Mouse (Mus musculus) T-cell, adult 2 months (primary cell): ENCODE data around the gene U2af2.
"Not testable (repeated sequence)": the region's sequence is repeated elsewhere in the genome, so short reads cannot be mapped to it uniquely, and the experiment has no call there.

ENCODE experiments used
- DNase-seq: peaks from one replicate; pipeline ENCODE4 v3.0.0; 2022; ENCODE audit warnings: low spot score

The U2af2 gene

GRCm38 (mm10) chr7:5061774-5062359 is at the start of gene U2af2:
Gene U2af2, plus strand, starts transcription at chr7:5062143.
- peak; percentile 94 for DNase-seq

DNA sequence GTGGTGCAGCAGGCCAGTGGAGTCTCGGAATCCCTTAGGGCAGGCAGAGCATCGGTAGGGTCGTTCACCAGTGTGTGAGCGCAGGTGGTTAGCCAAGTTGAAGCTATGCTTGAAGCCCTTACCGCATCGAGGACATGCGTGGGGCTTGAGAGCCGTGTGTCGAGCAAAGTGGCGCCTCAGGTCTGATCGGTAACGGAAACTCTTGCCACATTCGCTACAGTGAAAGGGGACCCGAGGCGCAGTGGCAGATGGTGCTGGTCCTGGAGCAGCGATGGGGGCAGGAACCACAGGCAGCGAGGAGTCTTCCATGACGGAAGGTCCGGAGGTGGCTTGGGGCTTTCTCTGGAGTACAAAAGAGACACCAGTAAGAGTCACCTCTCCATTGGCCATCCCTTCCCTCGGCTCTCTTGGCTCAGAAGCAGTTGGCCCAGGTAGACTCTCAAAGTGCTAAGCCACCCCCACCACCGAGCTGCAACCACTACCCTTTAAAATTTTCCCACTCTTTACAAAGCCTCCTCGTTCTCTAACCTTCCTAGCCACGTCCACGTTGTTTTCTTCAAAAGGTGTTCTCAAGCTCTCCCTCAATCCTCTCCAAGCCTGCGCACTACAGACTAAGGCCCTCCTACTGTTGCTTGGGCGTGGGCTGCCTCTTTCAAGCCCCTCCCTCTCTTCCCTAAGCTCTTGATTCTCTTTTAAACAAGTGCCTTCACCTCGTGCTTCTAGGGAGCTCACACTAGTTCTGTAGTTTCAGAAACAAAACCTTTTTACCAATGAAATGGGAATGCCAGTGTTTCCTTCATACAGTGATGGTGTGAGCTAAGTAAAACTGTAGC is 49.0 kb upstream of the U2af2 start:
- DNase-seq: no peak

DNA sequence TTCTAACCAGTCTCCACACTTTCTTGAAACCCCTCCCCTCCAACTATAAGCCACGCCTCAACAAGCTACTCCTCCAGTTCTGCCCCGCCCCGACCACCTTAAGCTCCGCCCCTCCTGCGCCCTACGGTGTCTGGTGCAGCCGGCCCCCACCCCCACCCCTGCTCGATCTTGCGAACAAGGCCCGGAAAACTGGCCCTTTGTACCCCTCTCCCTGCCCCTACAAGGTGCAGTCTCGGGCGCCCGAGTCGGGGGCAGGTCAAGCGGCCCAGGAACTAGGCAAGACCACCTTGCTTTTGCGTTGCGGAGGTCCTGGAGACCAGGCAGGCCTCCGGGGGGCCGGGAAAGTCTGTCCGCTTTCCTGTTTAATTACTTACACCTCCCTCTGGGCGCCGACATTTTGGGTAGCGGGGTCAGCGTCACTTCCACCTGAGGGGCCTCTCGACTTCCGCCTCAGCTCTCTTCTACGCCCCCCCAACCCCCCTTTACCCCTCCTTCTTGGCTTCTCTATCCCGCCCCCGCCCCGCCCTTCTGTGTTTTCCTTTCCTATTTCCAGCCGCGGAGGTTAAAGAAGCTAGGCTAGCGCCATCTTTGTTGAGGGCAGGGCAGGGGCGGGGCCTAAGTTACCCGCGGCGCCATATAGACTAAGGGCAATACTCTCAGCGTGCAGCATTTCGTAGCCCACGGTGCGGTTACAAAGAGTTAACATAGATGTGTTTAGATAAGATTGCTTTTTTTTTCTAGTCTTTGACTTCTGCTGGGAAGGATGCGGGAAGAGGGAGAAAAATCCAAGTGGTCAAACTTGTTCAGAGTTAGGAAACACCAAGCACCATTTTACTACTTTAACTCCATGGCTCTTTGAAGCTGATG is 47.5 kb upstream of the U2af2 start, which contains the start of the genes Zfp524 and Fiz1:
Gene Zfp524 (plus strand): TSS at position 165 of the 867 bp plus-strand sequence.
Gene Fiz1 (minus strand): TSS at position 447 of the 867 bp plus-strand sequence.
- peak; percentile 96 for DNase-seq

DNA sequence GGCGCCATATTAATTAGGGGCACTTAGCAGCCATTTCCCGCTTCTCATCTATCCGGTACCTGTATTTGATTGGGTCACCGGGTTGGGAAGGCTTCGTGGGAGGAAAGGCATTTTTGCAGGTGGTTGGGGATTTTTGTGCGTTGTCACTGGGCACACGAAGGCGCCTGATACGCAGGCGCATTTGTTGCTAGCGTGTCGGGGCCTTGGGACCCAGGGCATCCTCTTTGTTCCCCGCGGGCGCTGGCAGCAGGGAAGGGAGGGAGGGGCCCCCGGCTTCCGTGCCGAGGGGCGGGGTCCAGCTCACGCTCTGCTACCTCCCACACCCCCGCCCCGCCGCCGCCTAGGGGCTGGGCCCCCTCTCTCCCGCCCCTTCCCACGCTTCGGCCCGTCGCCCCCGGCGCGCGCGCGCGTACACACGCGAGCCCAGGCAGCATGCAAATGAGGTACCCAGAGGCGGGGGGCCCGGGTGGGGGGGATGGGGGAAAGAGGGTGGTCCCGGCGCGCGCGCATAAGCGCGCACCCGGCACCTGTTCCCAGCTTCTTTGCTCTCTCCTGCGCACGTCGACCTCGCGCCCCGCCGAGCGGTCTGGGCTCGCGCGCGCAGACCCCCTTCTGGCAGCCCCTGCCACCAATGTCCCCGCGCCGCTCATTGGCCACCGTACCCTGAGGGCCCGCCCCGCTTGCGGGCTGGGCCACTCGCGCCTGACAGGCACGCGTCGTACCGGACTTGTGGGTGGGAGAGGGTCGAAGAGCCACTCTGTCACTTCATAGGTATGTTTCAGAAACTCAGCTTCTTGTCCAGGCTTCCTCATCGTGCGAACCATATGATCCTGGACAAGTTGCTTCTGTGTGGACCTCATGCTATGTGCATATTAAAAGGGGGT is 46.6 kb upstream of the U2af2 start, which contains the start of gene Gm44973:
Gene Gm44973 (plus strand): TSS at position 379 of the 884 bp plus-strand sequence.
- peak; percentile 91 for DNase-seq

DNA sequence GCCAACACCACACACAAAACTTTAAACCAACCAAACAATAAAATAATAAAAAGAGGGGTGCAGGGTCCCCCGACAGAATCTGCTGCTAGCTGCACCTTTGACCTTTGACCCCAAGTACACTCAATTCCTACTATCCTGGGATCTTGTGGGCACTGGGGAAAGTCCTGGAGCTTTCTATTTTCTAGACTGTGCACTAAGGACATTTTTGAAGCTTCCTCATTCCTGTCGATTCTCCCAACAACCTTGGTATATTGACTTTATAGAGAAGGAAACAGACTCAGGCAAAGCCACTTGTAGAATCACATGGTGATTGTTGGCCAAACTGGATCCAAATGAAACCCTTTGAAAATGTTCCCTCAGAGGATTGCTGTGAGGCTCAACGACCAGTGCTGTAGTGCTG is 45.9 kb upstream of the U2af2 start:
- DNase-seq: no peak

GRCm38 (mm10) chr7:5016920-5017319 is 45.0 kb upstream of the U2af2 start:
- DNase-seq: no peak

GRCm38 (mm10) chr7:5017352-5017751 is 44.6 kb upstream of the U2af2 start:
- DNase-seq: peak; percentile 28

DNA sequence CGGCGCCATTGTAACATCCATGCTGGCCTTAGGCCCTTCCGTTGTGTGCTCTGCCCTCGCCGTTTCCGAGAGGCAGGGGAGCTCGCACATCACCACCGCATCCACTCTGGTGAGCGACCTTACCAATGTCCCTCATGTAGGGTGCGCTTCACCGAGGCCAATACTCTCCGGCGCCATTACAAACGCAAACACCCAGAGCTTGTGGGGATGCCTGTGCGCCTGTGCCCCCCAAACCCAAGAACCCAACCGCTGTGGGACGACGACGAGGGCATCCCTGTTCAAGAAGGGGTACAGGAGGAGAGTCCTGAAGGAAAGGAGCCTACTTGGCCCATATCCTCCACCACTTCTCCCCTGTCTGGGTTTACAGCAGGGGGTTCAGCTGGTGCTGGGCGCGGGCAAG is 44.0 kb upstream of the U2af2 start:
- no peak for DNase-seq

DNA sequence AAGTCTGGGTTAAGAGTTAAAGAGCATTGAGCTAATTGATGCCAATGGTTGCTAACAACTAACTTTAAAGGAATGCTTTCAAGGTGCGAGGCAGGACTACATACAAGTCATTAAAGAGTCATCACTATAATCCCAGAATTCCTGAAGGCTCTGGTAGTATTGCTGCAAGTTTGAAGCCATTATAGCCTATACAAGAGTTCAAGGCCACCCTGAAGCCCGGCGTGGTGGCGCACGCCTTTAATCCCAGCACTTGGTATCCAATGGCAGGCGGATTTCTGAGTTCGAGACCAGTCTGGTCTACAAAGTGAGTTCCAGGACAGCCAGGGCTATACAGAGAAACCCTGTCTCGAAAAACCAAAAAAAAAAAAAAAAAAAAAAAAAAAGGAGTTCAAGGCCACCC is 42.4 kb upstream of the U2af2 start:
- not testable (repeated sequence) for DNase-seq

- DNase-seq: peak; percentile 99
These were observed 41.8 kb upstream of the U2af2 start, which contains the start of the genes Zfp865 and Ccdc106 for GRCm38 (mm10) chr7:5020000-5020681. Gene Zfp865, plus strand, starts transcription at chr7:5020376. Gene Ccdc106, plus strand, starts transcription at chr7:5020553.

DNA sequence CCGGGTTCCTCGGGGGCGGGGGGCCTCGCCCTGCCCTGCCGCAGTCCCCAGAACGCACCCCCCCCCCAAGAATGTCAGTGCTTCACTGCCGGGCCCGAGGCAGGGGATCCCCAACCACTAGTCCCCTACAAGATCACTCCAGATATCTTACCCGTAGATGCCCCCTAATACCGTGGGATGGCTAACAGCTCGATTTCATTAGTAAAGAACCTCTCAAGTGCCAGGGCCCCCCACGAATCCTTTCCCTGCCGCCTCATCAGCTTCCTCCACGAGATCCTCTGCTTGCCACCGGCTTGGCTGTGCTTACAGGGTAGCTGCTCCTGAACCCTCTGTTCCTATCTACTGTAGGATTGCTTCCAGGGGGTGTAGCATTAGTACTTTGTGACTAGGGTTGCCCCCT is 41.3 kb upstream of the U2af2 start:
- no peak for DNase-seq

GRCm38 (mm10) chr7:5021197-5021596 is 40.7 kb upstream of the U2af2 start:
- DNase-seq: no peak

DNA sequence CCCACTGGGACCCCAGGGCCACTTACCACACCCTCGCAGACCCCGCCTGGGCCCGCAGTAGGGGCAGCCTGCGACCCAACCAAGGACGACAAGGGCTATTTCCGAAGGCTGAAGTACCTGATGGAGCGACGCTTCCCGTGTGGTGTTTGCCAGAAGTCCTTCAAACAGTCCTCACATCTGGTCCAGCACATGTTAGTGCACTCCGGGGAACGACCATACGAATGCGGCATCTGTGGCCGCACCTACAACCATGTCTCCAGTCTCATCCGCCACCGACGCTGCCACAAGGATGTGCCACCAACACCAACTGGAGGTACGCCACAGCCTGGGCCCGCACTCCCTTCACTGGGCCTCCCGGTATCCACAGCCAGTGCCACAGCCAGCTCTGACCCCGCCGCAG is 32.4 kb upstream of the U2af2 start:
- no peak for DNase-seq

- no peak for DNase-seq
These were observed 32.0 kb upstream of the U2af2 start for GRCm38 (mm10) chr7:5029946-5030345.

DNA sequence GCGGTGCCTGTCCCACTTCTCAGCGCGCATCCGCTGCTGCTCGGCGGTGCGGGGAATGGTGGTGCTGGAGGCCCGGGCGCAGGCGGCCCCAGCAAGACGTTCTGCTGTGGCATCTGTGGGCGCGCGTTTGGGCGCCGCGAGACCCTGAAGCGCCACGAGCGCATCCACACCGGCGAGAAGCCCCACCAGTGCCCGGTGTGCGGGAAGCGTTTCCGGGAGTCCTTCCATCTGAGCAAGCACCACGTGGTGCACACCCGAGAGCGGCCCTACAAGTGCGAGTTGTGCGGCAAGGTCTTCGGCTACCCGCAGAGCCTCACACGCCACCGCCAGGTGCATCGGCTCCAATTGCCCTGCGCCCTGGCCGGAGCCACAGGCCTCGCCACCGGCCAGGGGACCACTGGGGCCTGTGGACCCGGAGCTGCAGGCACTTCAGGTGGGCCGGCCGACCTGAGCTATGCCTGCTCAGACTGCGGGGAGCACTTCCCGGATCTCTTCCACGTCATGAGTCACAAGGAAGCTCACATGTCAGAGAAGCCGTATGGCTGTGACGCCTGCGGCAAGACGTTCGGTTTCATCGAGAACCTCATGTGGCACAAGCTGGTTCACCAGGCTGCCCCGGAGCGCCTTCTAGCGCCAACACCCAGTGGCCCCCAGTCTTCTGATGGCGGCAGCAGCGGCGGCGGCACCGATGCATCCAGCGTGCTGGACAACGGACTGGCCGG is 31.2 kb upstream of the U2af2 start:
- DNase-seq: no peak

- no peak for DNase-seq
These were observed 30.4 kb upstream of the U2af2 start for GRCm38 (mm10) chr7:5031496-5031895.

- no peak for DNase-seq
These were observed 28.1 kb upstream of the U2af2 start, which contains the start of gene 4632433K11Rik for GRCm38 (mm10) chr7:5033818-5034217. Gene 4632433K11Rik, plus strand, starts transcription at chr7:5034118.

- no peak for DNase-seq
These were observed 26.3 kb upstream of the U2af2 start for GRCm38 (mm10) chr7:5035628-5036027.

GRCm38 (mm10) chr7:5036136-5036535 is 25.8 kb upstream of the U2af2 start:
- DNase-seq: no peak

DNA sequence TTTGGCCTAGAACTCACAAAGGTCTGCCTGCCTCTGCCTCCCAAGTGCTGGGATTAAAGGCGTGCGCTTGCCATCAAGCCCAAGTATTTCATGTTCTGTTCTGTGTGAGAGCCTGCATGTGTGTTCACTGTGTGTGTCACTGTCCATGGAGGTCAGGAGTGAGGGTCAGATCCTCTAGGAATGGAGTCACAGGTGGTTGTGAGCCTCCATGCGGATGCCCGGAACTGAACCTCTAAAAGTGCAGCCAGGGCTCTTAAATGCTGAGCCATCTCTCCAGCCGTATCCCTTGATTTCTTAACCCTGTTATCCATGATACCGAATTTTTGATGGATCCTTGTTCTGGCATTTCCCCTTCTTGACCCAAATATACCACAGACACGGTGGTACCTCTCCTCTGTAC is 24.9 kb upstream of the U2af2 start:
- no peak for DNase-seq
